Mouse (Mus musculus): ENCODE data around the gene Lmod1.

DNA sequence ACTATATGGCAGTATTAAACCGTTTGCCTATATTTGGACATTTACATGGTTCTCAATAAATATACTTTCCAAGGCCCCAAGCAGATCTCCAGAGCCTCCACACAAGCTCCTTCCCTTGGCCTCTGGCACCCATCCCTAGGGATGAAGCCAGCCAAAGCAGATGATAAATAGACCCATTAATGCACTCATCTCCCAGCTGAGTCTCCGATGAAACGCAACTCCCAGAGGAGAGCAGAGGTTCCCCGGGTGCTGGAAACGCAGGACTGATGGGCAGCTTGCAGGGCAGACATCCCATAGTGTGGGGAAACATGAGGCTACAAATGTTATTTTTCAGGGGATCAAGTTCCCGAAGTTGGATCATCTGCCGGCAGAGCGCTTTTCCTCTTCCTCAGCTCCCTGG is 17.3 kb downstream of the Lmod1 start:
- TF ChIP-seq POLR2A (IDR thresholded peaks at IDR 0.05; ENCODE audit: borderline replicate concordance, extremely low read depth, insufficient read depth, insufficient read length, poor library complexity, severe bottlenecking) (no peak), CTCF (IDR thresholded peaks at IDR 0.05; ENCODE audit: borderline replicate concordance, extremely low read depth, insufficient read depth, insufficient read length) (no peak)
